Mouse (Mus musculus) E14TG2a.4 (cell line): ENCODE results near the gene Hist1h4f.

Experiments used
- CTCF ChIP-seq: conservative IDR thresholded peaks from 2 replicates; pipeline ENCODE4 v1.5.1; 2014; ENCODE audit warnings: low read length
- NANOG ChIP-seq: IDR thresholded peaks from 2 replicates; pipeline ENCODE4 v1.6.1; 2014; ENCODE audit warnings: borderline replicate concordance, low read length, mixed read lengths
- POU5F1 ChIP-seq: IDR thresholded peaks from 2 replicates; pipeline ENCODE4 v1.6.1; 2014; ENCODE audit warnings: low read length, borderline replicate concordance

DNA sequence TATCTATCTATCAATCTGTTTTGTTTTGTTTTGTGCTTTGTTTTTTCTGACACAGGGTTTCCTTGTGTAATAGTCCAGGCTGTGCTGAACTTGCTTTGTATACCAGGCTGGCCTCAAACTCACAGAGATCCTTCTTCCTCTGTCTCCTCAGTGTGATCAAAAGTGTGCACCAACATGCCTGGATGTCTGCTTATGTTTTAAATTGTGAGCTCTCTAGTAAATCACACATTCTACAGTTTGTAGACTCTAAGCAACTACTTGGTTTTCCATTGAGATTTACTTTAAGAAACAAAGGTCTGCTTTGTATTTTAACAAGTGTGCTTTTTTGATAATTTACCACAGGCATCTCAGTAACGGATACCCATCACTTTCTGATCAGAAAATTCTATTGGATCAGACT, 26.4 kb upstream of the Hist1h4f start:
- TF ChIP-seq CTCF (no peak), NANOG (no peak), POU5F1 (no peak)
